Mouse (Mus musculus): Measurements from ENCODE around the gene Gtf3c4. TPM values are rescaled to one million over a fixed set of nuclear protein-coding genes. Genes with fewer than 3 reads are reported as not detected.
A peak's percentile ranks its signal among the peaks of the same experiment; 100 is the strongest.

Gene Gtf3c4
- total RNA-seq, 1 experiment from 2014 or later = 31.8 TPM

GRCm38 (mm10) chr2:28808841-28809240 lies 31.3 kb downstream of the Gtf3c4 start:
- ATAC-seq (replicated peaks; ENCODE audit: low read depth, poor library complexity, severe bottlenecking) = no peak

DNA sequence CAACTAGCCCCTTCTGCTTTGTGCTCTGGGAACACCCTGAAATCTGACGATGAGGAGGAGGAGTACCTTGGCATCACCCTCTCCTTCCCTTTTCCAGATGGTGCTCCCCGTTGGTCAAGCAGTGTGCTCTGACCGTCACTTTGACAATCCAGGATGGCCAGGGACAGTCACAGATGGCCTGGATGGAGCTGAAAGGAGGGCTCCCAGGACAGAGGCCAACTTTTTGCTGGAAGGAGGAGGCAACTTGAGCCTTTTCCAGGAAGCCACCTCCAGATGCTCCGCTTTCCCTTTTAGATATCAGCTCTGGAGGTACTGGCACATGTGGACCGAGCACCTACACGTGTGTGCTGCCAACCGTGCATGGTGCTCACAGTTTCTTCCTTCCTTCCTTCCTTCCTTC lies 36.8 kb downstream of the Gtf3c4 start:
- no peak for ATAC-seq (replicated peaks; ENCODE audit: low read depth, poor library complexity, severe bottlenecking)

DNA sequence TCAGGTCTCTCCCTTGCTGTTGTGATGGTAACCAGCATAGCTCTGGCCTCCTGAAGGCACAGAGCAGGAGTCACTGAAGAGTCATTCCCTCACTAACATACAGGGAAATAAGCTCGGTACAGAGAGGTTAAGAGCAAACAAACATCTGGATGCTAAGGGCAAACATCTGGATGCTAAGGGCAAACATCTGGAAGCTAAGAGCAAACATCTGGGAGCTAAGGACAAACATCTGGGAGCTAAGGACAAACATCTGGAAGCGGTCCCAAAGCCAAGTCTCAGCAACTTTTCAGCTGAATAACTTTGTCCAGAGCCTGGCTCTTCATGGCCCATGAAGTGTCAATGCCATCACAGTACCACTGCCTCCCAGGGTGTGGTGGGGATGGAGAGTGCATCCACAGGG lies 40.6 kb downstream of the Gtf3c4 start:
- no peak for ATAC-seq (replicated peaks; ENCODE audit: low read depth, poor library complexity, severe bottlenecking)

GRCm38 (mm10) chr2:28798390-28798789 lies 41.8 kb downstream of the Gtf3c4 start:
- no peak for ATAC-seq (replicated peaks; ENCODE audit: low read depth, poor library complexity, severe bottlenecking)

GRCm38 (mm10) chr2:28797490-28798106 lies 42.6 kb downstream of the Gtf3c4 start:
- no peak for ATAC-seq (replicated peaks; ENCODE audit: low read depth, poor library complexity, severe bottlenecking)

- peak; percentile 97 for ATAC-seq (replicated peaks; ENCODE audit: low read depth, poor library complexity, severe bottlenecking)
Observed at GRCm38 (mm10) chr2:28796298-28796697, 43.9 kb downstream of the Gtf3c4 start.

- no peak for ATAC-seq (replicated peaks; ENCODE audit: low read depth, poor library complexity, severe bottlenecking)
Observed at GRCm38 (mm10) chr2:28794623-28795022, 45.5 kb downstream of the Gtf3c4 start.

GRCm38 (mm10) chr2:28792931-28793610 lies 47.1 kb downstream of the Gtf3c4 start:
- peak; percentile 57 for ATAC-seq (replicated peaks; ENCODE audit: low read depth, poor library complexity, severe bottlenecking)

GRCm38 (mm10) chr2:28787067-28787619 lies 53.0 kb downstream of the Gtf3c4 start:
- no peak for ATAC-seq (replicated peaks; ENCODE audit: low read depth, poor library complexity, severe bottlenecking)

- ATAC-seq (replicated peaks; ENCODE audit: low read depth, poor library complexity, severe bottlenecking) = no peak
Observed at GRCm38 (mm10) chr2:28786355-28787066, 53.6 kb downstream of the Gtf3c4 start.

DNA sequence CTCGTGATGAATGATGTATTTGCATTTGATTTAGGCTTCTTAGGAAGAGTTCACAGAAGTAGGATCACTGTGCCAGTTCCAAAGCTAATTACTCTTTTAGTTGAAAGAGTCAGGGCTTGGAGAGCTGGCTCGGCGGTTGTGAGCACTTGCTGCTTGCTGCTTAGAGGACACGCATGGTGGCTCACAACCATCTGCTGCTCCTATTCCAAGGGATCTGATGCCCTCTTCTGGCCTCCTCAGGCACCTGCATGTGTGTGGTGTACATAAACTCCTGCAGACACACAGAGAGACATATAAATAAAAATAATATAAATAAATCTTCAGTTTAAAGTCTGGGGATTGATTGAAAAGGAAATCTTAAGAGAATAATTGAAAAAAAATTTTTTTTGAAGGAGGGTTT lies 58.9 kb downstream of the Gtf3c4 start:
- no peak for ATAC-seq (replicated peaks; ENCODE audit: low read depth, poor library complexity, severe bottlenecking)

DNA sequence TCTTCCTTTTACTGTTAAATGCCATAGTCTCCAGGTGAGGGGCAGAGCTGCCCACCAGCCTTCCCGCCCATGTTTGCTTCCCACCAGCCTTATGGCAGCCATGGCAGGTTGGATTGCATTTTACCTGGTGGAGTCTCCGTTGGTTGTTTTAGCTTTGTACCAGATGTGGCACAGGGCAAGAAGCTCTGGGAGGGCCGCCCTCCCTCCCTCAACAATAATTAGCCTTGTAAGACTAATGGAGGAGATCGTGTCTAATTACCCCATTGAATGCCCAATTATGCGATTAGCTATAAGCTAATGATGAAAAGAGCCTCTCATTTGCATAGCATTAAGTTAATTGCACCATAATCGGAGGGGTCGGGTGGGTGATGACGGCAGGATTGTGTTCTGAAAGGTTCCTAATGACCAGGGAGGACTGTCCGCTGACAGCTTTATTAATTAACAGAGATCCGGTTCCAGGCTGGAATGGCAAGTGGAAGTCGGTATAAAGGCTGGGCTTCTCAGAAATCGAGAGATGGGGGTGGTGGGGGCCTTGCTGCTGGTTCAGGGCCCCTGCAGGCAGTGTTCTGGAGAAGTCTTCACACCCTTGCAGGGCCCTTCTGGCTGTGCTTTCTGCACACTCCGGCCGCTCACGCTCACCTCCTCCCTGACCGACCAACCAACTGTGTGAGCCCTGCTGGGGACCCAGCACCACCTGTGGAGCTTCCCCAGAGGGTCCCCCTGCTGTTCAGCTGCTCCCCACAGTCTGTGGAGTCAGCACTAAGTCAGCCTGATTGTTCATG lies 60.0 kb downstream of the Gtf3c4 start:
- no peak for ATAC-seq (replicated peaks; ENCODE audit: low read depth, poor library complexity, severe bottlenecking)

- ATAC-seq (replicated peaks; ENCODE audit: low read depth, poor library complexity, severe bottlenecking) = no peak
Observed at GRCm38 (mm10) chr2:28776728-28777127, 63.4 kb downstream of the Gtf3c4 start.

GRCm38 (mm10) chr2:28774073-28774472 lies 66.1 kb downstream of the Gtf3c4 start:
- no peak for ATAC-seq (replicated peaks; ENCODE audit: low read depth, poor library complexity, severe bottlenecking)

Other genes starting within 250 kb of the Gtf3c4 start
- 29.5 and 30.7 TPM in 2 replicates for gene Gfi1b, start 218.4 kb downstream of the Gtf3c4 start, total RNA-seq (2017)
- 14.5 and 18.7 TPM in 2 replicates for gene Tsc1, start 199.1 kb downstream of the Gtf3c4 start, total RNA-seq (2017)
- gene Spaca9, start 140.6 kb downstream of the Gtf3c4 start, total RNA-seq (2017) = 2.5 and 6.6 TPM in 2 replicates
- gene Ak8, start 140.2 kb downstream of the Gtf3c4 start, total RNA-seq (2017) = 1.6 TPM in 1 of 2 replicates, not detected in the other
- 16.5 and 17.8 TPM in 2 replicates for gene Ddx31, start within 50 bp of the Gtf3c4 start, total RNA-seq (2017)
- gene Barhl1, start 76.3 kb upstream of the Gtf3c4 start, total RNA-seq (2017) = not detected in 2 replicates
- gene Cfap77, start 214.7 kb upstream of the Gtf3c4 start, total RNA-seq (2017) = not detected in 2 replicates
- 17.7 and 21.9 TPM in 2 replicates for gene Ttf1, start 219.9 kb upstream of the Gtf3c4 start, total RNA-seq (2017)